Mouse (Mus musculus) adrenal gland, adult 8-10 months (tissue): ENCODE measurements around the gene Rnaseh2b. TPM values are rescaled to one million over a fixed set of nuclear protein-coding genes. Genes with fewer than 3 reads are reported as not detected.
A peak's percentile ranks its signal among the peaks of the same experiment; 100 is the strongest.

Experiments
- DNase-seq: peaks from one replicate; pipeline ENCODE4 v3.0.0; 2022
- total RNA-seq, 4 experiments: library from RNA; stranded (reverse); gene quantifications; 2 replicates each; pipeline ENCODE4 v1.2.4; 2022

Rnaseh2b gene
- total RNA-seq, 4 experiments from 2014 or later, result 16.6 to 17.8 (median 17.4) TPM

- DNase-seq, result no peak
These were observed 30.4 kb downstream of the Rnaseh2b start for GRCm38 (mm10) chr14:62322581-62323344.

DNA sequence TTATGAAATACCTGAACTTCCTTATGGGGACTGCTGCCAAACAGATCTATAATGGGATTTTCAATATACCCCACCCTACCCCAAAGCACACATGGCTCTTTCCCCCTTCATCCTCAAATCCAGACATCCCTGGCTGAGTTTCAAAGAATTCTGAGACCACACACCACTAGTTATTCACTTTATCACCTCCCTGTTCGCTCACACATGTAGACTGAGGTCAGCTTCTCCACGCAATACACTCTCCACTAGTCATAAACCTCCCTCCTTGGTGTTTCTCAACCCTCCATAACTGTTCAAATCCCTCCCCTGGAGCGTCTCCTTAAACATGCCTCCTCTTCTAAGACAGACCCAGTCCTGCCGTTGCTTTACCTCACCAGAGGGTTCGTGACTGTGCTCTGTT is 31.1 kb downstream of the Rnaseh2b start:
- no peak for DNase-seq

GRCm38 (mm10) chr14:62324943-62325342 is 32.6 kb downstream of the Rnaseh2b start:
- no peak for DNase-seq

DNA sequence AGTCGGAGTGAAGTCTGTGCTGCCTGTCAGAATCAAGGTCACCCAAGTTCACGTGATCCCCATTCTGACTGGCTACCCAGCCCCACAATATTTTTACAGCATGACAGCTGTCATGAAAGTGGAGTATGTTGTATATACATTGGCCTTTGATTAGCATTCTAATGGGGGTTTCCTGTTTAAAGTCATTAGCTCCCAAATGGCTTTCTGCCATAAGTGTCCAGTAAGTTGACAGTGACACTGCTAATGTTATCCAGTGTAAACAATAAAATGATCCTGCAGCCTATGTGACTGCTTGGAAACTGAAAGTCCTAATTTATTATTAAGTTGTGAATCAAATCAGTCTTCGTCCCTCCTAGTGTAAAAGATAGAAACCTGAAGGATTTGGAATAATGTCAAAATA is 33.6 kb downstream of the Rnaseh2b start:
- DNase-seq, result no peak

GRCm38 (mm10) chr14:62327171-62327570 is 34.8 kb downstream of the Rnaseh2b start:
- no peak for DNase-seq

DNA sequence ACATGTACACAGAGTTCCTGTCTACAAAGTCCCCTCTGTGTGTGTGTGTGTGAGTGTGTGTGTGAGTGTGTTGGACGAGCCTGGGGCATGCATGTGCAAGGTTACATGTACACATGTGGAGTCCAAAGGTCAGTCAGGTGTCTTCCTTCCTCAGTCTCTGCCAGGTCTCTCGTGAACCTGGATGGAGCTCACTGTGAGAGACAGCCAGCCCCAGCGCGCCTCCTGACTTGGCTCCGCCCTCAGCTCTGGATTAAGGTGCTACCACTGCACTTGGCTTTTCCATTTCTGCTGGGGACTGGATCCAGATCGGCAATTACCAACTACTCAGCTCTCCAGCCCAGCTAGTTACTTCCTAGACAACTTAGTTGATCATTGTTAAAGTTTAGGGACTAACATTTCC is 36.2 kb downstream of the Rnaseh2b start:
- DNase-seq, result no peak

GRCm38 (mm10) chr14:62329631-62330030 is 37.2 kb downstream of the Rnaseh2b start:
- no peak for DNase-seq

GRCm38 (mm10) chr14:62331457-62331856 is 39.1 kb downstream of the Rnaseh2b start:
- DNase-seq, result no peak

DNA sequence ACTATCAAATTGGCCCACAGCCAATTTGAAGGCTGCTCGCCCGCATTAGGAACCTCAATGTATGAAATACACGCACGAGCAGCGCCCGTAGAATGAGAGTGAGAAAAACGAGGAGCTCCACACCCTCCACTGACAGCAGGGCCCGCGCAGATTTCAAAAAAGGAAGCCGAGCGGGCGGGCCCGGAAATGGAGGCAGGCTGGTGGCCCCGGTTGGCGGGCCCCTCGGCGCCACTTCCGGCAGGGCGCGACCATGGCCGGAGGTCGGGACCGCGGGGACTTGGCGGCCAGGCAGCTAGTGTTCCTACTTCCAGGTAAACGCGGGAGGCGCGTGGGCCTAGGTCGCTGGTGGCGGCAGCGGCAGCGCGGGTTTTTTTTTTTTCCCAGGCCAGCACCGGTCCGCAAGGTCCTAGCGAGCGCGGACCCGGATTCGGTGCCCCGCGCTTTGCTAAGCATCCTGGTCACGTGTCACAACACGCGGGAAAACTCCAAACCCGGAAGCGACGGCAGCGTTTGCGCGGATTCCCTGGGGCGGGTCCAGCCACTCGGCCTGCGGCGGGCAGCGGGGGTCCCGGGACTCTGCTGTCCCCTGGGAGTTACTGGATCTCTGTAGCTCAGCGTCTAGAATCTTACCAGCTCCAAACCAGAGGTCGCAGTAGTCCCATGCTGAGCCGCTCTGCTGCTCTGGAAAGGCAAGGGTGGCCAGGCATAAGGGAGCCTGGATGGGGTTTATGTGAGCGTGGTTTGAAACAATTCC is 39.7 kb downstream of the Rnaseh2b start:
- DNase-seq, result peak; percentile 70

GRCm38 (mm10) chr14:62333909-62334687 is 41.7 kb downstream of the Rnaseh2b start:
- DNase-seq, result no peak

- no peak for DNase-seq
These were observed 46.8 kb downstream of the Rnaseh2b start for GRCm38 (mm10) chr14:62339196-62339595.

- no peak for DNase-seq
These were observed 49.7 kb downstream of the Rnaseh2b start for GRCm38 (mm10) chr14:62341887-62342642.

GRCm38 (mm10) chr14:62342643-62343144 is 50.3 kb downstream of the Rnaseh2b start:
- DNase-seq, result no peak

DNA sequence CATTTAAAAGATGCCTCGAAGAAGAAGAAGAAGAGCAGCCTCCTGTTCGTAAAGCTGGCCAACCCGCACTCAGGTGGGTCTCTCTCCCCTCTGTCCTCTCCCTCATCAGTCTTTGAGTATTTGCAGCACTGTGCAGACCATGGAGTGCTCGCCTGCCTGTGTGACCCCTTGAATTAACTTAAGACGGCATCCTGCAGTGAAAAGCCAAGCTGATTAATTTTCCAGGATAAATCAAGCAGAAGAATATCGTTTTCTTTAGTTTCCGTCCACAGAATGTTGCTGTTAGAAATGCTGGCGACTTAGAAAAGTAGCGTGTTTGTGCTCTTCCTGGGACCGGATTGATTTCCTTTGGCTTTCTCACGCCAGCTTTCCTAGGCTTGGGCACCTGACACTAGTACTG is 54.2 kb downstream of the Rnaseh2b start:
- no peak for DNase-seq

DNA sequence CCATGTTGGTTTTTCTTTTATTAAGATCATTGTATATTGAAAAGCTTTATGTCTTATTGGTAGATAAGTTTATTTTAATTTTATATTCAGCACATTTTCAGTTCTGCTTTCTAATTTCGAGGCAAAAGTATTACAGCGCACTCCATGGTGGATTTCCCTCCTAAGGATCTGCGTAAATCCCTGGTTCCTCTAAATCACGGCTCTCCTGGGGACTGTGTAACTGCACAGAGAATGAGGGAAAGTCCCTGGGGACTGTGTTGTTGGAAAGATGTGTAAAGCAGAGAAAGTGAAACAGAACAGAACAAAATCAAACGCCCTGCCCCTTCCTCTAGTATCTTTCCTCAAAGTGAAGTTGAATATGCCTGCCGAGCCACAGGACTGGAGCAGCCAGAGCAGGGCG is 54.7 kb downstream of the Rnaseh2b start:
- DNase-seq, result no peak

- DNase-seq, result no peak
These were observed 57.4 kb downstream of the Rnaseh2b start for GRCm38 (mm10) chr14:62349786-62350185.

DNA sequence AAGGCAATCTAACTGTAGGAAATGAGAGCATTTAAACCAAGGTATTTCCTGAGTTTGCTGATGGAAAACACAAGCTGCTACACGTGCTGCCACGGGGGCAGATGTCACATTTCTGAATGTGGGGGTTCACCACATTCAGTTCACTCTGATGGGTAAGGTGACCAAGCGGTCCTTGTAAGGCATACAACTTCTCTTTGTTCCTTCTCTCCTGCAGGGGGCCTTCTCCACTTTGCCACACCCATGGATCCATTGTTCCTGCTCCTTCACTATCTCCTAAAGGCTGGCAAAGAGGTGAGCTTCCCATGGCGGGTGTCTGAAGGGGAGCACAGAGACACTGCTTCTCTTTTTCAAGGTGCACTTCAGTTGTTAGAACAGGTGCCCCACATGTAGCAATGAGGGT is 57.8 kb downstream of the Rnaseh2b start:
- no peak for DNase-seq

DNA sequence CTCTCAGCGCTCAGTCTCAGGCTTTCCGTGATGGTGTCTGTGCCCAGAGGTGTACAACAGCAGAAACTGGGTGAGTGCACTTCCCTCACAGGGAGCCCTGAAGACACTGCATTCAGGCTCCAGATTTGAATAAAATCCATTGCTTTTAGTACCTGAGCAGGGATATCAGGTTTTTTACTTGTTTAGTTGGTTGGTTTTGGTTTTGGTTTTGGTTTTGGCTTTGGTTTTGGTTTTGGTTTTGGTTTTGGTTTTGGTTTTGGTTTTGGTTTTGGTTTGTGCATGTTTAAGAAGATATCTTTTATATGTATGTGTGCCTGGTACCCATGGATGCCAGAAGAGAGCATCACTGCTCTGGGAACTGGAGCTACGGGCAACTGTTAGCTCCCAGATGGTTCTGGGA is 58.5 kb downstream of the Rnaseh2b start:
- DNase-seq, result no peak

- DNase-seq, result no peak
These were observed 61.0 kb downstream of the Rnaseh2b start for GRCm38 (mm10) chr14:62353372-62353771.

GRCm38 (mm10) chr14:62353793-62354192 is 61.4 kb downstream of the Rnaseh2b start:
- DNase-seq, result no peak

DNA sequence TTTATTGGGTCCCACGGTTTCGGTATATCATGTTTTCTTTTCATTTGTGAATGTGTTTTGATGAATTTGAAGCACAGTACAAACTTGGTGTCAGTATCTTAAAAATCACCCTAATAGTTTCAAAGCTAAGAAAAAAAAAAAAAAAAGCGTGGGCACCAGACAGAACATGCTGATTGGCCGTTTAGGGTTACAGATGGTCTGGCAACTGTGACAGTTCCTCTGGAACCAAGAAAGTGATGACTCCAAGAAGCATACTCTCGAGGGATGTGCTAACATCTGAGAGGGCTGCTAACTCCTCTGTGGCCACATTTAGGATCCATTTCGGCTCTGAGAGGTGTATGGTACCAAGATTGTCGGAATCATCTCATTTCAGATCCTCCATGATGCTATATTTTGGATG is 62.8 kb downstream of the Rnaseh2b start:
- DNase-seq, result no peak
